Mouse (Mus musculus): ENCODE data around the gene 4933424G06Rik.
A peak's percentile ranks its signal among the peaks of the same experiment; 100 is the strongest.

Gene 4933424G06Rik

DNA sequence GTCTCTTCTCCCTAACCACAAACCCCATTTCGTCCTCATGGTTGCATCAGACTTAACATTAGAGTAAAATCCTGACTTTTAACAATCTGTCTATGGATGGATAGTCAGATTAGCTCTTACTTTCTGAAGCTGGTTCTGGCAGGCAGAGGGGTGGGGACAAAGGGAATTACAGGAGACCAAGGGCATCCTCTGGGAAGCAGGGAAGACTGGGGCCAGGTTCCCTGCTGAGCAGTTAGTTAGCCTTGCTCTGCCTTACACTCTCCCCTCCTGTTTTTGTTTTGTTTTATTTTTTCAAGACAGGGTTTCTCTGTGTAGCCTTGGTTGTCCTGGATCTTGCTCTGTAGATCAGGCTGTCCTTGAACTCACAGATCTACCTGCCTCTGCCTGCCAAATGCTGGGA lies 60.0 kb downstream of the 4933424G06Rik start:
- DNase-seq (ENCODE audit: low read depth, low spot score) = peak; percentile 55

DNA sequence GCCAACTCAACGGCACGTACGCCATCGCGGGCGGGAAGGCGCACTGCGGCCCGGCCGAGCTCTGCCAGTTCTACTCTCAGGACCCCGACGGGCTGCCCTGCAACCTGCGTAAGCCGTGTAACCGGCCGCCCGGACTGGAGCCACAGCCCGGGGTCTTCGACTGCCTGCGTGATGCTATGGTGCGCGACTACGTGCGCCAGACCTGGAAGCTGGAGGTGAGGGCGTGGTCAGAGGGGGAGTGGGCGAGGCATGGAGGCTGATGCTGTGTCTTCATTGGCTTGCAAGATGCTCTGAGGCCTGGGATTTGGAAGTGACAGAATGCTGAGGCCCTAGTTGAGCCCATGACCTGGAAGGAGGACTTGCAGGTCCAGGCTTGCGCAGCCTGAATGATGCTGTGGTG lies 61.0 kb downstream of the 4933424G06Rik start:
- peak; percentile 94 for DNase-seq (ENCODE audit: low read depth, low spot score)

DNA sequence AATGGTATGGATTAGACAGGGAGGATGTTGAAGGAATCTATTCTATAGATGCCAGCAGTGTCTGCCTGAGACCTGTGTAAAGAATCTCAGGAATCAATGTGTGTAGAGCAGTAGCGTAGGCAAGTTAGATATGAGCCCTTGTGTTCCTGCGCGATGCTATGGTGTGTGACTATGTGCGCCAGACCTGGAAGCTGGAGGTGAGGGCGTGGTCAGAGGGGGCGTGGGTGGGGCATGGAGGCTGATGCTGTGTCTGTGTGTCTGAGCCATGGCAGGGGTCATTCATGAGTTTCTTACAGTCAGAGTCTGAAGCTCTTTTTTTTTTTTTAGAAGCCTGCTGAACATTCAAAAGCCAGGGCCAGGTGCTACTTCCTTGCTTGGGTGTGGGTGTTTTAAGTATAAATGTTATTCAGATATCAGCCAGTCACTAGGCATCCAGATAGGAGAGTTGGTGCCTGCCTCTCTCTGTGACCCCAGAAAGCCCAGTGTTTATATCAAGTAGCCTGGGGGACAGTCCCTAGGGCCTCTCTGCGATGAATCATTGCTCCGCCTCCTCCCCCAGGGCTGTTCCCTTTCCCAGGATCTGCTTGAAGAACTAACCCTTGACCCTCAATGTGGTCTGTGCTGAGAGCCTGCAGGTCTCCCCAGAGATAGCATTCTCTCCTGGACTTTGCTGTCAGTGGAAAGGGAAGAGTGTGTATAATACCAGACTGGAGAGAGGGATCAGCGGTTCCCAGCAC lies 62.4 kb downstream of the 4933424G06Rik start:
- peak; percentile 63 for DNase-seq (ENCODE audit: low read depth, low spot score)

DNA sequence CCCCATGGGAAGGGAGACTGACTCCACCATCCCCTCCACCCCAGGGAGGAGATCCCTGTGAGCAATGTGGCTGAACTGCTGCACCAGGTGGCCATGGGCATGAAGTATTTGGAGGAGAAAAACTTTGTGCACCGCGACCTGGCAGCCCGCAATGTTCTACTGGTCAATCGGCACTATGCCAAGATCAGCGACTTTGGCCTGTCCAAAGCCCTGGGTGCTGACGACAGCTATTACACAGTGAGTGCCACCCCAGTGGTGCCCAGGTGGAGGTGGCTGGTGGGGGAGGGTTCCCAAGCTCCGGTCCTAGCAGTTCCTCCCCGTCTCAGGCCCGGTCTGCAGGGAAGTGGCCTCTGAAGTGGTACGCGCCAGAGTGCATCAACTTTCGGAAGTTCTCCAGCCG lies 70.8 kb downstream of the 4933424G06Rik start:
- no peak for DNase-seq (ENCODE audit: low read depth, low spot score)

DNA sequence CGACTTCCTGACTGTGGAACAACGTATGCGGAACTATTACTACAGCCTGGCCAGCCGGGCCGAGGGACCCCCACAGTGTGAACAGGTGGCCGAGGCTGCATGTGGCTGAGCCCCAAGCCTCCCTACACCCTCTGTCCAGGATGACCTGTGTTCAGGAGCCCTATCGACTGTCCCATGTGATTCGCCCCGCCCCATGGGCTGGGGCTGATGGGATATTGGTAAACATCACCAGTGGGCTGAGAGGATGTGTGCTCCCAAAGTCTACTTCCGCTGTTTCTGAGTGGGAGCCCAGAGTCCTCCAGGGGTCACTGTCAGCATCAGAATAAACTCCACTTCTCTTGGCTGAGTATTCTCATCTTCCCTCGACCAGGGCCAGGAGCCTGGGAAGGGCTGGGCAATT lies 72.5 kb downstream of the 4933424G06Rik start:
- no peak for DNase-seq (ENCODE audit: low read depth, low spot score)

DNA sequence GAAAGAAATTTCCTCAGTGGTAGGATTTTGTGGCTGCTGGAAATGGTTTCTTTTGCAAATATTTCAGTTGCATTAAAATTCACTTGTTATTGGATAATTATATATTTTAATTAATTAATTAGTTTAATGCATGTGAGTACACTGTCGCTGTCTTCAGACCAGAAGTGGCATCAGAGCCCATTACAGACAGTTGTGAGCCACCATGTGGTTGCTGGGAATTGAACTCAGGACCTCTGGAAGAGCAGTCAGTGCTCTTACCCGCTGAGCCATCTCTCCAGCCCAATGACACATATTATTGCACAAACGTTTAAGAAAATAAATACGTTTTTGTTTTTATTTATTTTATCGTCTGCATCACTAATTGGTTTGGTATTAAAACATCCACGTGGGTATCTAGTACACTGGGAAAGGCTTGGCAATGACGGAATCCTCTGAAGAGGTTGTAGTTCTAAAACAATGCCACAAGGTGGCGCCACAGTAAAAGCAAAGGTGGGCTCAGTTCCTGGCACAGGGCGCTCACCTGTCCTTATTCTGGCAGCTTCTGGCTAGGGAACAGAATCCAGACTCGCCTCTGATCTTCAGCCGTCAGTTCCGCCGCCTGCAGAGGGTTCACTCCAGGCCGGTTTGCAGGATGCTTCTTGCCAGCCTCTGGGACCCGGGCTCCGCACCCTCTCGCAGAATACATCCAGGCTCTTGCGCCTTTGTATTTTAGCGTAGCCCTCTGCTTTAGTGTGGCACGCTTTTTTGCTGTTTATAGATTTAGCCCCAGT lies 74.6 kb downstream of the 4933424G06Rik start:
- DNase-seq (ENCODE audit: low read depth, low spot score) = peak; percentile 89

DNA sequence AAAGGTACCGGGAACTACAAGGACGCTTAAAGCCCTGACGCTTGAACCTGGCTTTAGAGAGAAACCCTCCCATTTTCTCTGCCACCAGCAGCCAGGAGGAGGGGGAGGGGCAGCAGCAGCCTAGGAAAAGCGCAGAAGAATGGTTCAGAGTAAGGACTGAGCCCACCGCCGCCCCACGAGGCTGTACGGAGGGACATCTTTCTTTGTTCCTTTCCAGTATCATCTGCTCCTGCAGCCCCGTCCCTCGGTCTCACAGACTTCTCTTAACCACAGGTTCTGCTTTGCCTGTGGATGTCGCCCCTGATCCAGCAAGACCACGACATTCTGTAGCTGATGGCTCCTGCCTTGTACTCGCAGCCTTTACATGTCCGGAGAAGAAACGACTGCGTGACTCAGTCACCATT lies 75.3 kb downstream of the 4933424G06Rik start:
- peak; percentile 64 for DNase-seq (ENCODE audit: low read depth, low spot score)

DNA sequence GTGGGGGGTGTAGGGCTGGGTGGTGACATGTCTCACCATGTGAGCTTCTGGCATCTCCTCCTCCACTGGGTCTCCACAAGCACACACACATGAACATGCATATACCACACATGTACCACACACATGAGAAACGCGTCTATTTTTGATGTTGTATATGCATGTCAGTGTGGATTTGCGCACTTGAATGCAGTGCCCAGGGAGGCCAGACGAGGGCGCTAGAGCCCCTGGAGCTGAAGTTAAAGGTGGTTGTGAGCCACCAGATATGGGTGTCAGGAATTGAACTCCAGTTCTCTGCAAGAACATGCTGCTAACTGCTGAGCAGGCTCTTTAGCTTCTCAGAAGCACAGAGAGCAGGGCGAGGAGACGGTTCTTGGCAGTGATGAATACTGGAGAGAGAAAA lies 76.4 kb downstream of the 4933424G06Rik start:
- DNase-seq (ENCODE audit: low read depth, low spot score) = peak; percentile 70

DNA sequence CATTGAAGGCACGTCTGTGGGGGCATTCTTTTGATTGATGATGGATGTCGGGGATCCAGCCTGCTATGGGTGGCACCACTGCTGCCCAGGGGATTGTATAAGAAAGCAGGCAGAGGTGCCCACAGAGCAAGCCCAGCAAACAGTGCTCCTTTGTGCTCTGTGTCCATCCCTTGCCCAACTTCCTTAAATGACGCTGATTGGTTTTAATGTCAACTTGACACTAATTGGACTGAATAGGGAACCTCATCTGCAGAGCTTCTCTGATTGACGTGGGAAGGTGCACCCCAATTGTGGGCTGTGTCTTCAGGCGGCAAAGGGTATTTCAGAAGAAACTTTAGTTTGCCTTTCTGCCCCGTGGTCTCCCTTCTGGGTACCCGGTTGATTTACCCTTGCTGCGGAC lies 79.5 kb downstream of the 4933424G06Rik start:
- no peak for DNase-seq (ENCODE audit: low read depth, low spot score)

DNA sequence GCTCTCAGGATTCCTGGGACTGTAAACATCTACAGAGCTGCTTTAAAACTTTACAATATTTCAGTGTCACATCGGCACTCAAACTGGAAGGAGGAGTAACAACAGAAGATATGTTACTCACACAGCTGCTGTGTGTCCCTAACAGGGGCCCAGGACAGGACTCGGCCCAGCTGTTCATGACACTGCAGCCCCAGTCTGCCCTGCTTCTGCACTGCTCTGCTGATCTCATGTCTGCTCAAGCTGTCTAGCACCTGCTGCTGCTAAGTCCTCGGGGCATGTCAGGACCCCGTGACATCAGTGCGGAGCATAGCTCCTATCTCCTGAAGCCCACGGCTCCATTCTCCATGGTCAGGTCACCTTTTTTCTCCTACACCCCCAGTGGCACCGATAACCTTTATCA lies 86.8 kb downstream of the 4933424G06Rik start:
- no peak for DNase-seq (ENCODE audit: low read depth, low spot score)

DNA sequence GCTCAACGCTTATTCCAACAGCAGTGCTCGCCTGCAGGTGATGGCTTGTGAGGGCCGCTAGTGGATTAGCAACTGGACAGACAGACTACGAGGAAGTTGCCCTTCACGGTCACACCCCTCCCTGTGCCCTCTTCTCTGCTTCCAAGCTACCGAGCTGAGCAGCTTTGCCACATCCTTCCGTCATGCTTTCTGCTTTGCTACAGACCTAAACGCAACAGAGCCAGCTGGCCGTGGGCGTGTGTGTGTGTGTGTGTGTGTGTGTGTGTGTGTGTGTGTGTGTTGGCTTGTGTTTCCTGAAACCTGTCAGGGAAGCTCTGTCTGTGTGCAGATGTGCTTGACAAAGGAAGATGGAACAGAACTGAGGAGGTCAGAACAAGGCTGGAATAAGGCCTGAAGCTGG lies 87.5 kb downstream of the 4933424G06Rik start:
- DNase-seq (ENCODE audit: low read depth, low spot score) = no peak

DNA sequence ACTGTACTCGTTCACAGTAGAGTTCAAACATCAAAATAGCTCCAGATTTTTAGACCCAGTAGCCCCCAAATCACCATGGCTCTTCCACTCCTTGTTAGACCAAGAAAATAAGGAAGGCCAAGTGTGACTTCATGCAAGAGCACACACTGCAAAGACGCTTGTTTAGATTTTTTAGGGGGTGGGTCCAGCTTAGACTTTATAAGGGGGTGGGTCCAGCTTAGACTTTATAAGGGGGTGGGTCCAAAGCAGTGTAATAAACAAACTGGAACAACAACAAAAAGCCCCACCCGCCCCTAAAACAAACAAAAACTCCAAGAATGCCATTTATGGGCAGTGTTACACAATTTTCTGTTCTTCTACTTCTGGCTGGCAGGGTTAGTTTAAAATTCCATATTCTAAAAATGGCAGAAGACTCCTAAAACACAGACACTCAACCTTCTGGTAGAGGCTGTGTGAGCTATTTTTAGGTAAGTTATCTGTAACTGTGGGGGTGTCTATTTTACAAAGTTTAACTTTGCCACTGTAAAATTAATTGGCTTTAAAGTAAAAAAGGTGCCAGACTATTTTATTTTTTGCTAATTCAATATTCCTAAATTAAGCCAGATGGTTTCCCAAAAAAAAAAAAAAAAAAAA lies 90.5 kb downstream of the 4933424G06Rik start:
- no peak for DNase-seq (ENCODE audit: low read depth, low spot score)

DNA sequence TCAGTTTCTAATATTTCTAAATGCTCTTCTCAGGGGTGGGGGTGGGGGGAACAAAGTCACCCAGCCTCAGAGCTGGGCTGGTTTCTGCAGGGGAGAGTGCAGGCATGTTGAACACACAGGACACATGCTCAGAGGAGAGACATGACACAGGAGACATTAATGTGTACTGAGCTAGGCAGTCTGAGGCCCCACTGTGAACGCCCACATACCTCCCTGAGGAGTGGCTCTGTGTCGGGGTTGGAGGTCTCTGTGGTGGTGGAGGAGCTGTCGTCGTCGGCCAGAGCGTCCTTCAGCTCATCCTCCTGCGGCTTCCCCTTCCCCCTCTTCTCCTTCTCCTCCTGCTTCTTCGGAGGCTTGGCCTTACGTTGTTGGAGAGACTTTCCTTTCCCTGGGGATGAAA lies 94.3 kb downstream of the 4933424G06Rik start:
- DNase-seq (ENCODE audit: low read depth, low spot score) = peak; percentile 93

DNA sequence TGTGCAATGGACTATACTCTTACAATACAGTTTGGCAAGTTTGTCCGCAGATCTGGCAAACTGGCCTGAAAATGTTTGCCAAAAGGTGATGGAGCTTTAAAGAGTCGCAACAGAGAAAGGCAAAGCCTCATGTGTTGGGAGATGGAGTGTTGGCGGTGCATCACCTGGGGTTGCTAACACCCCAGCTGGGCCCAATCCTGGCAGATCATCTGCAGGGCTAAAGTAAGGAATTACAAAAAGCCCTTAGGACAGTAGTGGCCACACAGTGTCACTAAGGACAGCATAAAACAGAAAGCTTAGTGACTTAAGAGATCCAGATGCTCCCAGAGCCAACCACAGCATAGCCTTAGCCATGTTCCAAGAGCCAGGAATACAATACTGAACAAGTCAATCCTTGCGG lies 94.9 kb downstream of the 4933424G06Rik start:
- DNase-seq (ENCODE audit: low read depth, low spot score) = no peak

DNA sequence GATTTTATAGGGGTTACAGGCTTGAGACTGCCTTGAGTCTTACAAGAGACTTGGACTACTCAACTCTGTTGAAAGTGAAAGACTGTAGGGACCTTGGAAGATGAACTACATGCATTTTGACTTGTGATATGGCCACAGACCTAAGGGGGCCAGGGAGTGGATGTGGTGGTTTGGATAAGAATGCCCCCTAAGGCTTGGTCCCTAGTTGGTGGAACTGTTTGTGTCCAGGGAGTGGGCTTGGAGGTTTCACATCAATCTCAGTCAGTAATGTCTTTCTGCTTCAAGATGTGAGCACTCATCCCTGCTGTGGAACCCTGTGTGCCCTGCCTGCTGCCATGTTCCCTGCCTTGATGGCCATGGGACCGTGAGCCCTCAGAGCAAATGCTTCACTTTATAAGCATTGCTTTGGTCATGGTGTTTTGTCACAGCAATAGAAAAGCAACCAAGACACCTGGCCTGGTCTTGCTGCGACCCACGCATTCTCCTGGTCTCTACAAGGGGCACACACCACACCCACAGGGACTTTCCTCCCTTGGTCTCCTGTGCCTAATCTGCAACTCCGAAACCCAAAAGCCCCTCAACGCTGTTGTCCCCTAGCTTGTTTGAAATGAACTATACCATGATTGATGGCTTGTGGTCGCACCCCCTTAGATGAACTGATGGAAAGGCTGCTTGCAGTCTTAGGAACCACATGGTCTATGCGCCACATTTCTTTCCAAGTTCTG lies 96.4 kb downstream of the 4933424G06Rik start:
- DNase-seq (ENCODE audit: low read depth, low spot score) = no peak

DNA sequence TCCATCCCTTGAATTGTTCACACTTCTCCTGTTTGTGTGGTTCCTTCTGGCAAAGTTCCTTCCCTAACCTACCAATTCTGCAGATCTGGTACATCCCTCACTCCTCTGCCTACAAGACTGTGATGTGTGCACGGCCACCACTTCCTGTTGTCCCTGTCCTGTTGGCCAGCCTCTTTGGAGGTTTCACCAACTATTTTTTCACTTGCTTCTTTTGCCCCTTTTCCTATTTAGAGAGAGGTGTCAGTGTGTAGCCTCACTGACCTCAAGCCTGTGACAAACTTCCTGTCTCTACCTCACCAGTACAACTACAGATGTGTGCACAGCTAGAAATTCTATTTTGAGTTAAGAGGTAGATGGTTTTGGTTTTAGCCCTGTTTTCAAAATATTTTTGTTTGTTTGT lies 97.1 kb downstream of the 4933424G06Rik start:
- no peak for DNase-seq (ENCODE audit: low read depth, low spot score)
